Mouse (Mus musculus) lung, postnatal 36 days (tissue): ENCODE results near the gene Fabp6.

Experiments used
- DNase-seq: peaks from one replicate; pipeline ENCODE4 v3.0.0; 2022; ENCODE audit warnings: mixed read lengths

Fabp6 gene

GRCm38 (mm10) chr11:43546678-43547077 is 54.7 kb downstream of the Fabp6 start:
- no peak for DNase-seq
